Mouse (Mus musculus) olfactory bulb, adult 2 months (tissue): Measurements from ENCODE around the gene Ybx3.

Experiments
- CTCF ChIP-seq: fragments of 200-500 bp; IDR thresholded peaks from 2 replicates; pipeline ENCODE4 v1.5.1; 2012; ENCODE audit warnings: low read depth, mild to moderate bottlenecking, low read length, moderate library complexity; ENCODE audit not compliant: insufficient read depth
- POLR2A ChIP-seq: fragments of 200-500 bp; IDR thresholded peaks from 2 replicates; pipeline ENCODE4 v1.6.1; 2012; ENCODE audit warnings: mild to moderate bottlenecking, low read depth, low read length, moderate library complexity; ENCODE audit not compliant: insufficient read depth

DNA sequence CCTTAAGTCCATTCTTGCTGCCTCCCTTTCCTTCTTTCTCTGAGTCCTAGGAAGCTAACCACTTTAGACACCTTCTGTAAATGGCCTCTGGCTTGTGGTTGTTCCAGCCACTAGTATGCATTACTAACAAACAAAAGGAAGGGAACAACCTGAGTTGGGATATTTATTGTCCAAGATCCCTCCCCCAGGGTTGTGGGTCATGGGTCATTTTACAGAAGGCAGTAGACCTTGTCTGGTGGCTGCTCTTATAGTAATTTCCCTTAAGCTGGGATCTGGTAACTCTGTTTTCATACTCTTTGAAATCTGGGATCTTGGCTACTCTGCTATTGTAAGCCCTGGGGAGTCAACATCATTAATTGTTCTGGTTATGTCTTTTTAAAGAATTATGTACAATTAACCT is 18.7 kb upstream of the Ybx3 start:
- TF ChIP-seq CTCF (no peak), POLR2A (no peak)
